Mouse (Mus musculus): ENCODE data around the gene Tigit. TPM values are rescaled to one million over a fixed set of nuclear protein-coding genes. Genes with fewer than 3 reads are reported as not detected.

The Tigit gene
- polyA plus RNA-seq, 1 experiment from 2014 or later: not detected

- Histone ChIP-seq H3K36me3 (ENCODE audit: insufficient read depth, low read length) (0 out of 2 replicates have a peak, but pooled peaks cover 3% of the 10 kb centered on the region), H3K27ac (ENCODE audit: low read length) (no peak overlapping the region), H3K4me1 (ENCODE audit: insufficient read depth, low read length) (peaks cover 7% of the 10 kb centered on the region; the same call in 1 of the 2 replicates), H3K4me2 (replicated peaks; ENCODE audit: low read depth, low read length) (no peak overlapping the region), H3K27me3 (ENCODE audit: insufficient read depth, low read length) (no peaks in the 10 kb centered on the region), H3K4me3 (ENCODE audit: low read length) (no peak overlapping the region), H3K9ac (replicated peaks; ENCODE audit: low read length) (no peak overlapping the region), H3K9me3 (ENCODE audit: low read length) (no peaks in the 10 kb centered on the region)
- WGBS: 85% methylated on average over 2 of the region's 2 CpGs
- no peak for ATAC-seq (ENCODE audit: low FRiP score, low TSS enrichment)
These were observed 38.7 kb downstream of the Tigit start for GRCm38 (mm10) chr16:43625289-43625688.

DNA sequence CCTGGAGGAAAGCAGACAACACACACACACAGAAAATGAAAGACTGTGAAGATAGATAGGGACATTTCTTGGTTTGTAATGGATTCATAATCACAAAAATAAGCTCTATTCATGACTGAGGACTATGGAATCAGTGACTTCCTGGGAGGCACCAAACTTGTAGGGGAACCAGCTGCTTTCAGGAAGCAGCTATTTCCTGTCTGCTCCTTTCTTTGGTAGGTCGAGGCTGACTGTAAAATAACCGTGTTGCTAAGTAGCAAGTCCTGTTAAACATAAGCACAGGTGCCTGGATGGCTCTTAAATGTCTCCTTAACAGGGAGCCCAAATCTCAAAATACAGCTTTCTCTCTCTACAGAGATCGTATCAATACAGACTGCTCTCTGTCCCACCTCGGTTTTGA is 39.1 kb downstream of the Tigit start:
- Histone ChIP-seq H3K4me3 (ENCODE audit: low read length) (no peak overlapping the region), H3K4me1 (ENCODE audit: insufficient read depth, low read length) (peaks cover 11% of the 10 kb centered on the region; the same call in 1 of the 2 replicates), H3K9ac (replicated peaks; ENCODE audit: low read length) (no peak overlapping the region), H3K27ac (ENCODE audit: low read length) (no peak overlapping the region), H3K27me3 (ENCODE audit: insufficient read depth, low read length) (no peaks in the 10 kb centered on the region), H3K9me3 (ENCODE audit: low read length) (no peaks in the 10 kb centered on the region), H3K36me3 (ENCODE audit: insufficient read depth, low read length) (0 out of 2 replicates have a peak, but pooled peaks cover 3% of the 10 kb centered on the region), H3K4me2 (replicated peaks; ENCODE audit: low read depth, low read length) (no peak overlapping the region)
- no peak for ATAC-seq (ENCODE audit: low FRiP score, low TSS enrichment)
- 64% methylated on average over 4 of the region's 4 CpGs for WGBS

DNA sequence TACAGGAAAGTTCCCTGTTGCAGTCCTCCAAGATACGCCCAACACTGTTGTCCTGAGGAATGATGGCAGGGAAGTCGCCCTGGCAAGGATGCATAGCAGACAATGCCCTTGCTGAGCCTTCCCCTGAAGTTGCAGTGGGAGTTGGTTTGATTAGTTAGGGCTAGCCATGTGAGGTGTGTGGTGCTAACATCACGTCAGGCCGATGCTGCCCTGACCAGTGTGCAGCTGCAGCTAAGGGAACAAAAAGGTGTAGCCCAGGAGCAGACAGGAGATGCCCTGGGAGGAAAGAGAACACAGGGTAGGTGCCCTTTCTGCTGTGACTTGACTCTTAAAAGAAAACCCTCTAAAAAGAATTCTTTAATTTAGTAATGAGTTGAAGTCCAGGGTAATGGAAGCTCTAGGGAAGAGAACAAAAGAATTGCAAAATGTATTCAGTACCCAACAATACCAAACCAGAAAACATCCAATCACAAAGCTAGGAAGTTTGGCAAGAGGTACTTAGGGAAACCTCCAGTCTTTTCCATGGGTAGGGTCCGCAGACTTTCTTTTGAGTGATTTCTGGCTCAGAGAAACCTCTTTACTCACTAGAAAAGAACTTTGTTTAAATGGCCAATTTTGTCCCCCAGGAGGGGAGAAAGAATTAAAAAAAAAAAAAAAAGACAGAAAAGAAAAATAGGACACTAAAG is 40.5 kb downstream of the Tigit start:
- no peak for ATAC-seq (ENCODE audit: low FRiP score, low TSS enrichment)
- no peak overlapping the region for H3K9ac ChIP-seq (replicated peaks; ENCODE audit: low read length)
- no peaks in the 10 kb centered on the region for H3K9me3 ChIP-seq (ENCODE audit: low read length)
- no peak overlapping the region for H3K4me2 ChIP-seq (replicated peaks; ENCODE audit: low read depth, low read length)
- peaks cover 11% of the 10 kb centered on the region; the same call in 1 of the 2 replicates for H3K4me1 ChIP-seq (ENCODE audit: insufficient read depth, low read length)
- H3K36me3 ChIP-seq (ENCODE audit: insufficient read depth, low read length): peaks cover 6% of the 10 kb centered on the region; the same call in 1 of the 2 replicates
- H3K27ac ChIP-seq (ENCODE audit: low read length): no peak overlapping the region
- WGBS: 89% methylated on average over 5 of the region's 5 CpGs
- H3K27me3 ChIP-seq (ENCODE audit: insufficient read depth, low read length): no peaks in the 10 kb centered on the region
- no peak overlapping the region for H3K4me3 ChIP-seq (ENCODE audit: low read length)

DNA sequence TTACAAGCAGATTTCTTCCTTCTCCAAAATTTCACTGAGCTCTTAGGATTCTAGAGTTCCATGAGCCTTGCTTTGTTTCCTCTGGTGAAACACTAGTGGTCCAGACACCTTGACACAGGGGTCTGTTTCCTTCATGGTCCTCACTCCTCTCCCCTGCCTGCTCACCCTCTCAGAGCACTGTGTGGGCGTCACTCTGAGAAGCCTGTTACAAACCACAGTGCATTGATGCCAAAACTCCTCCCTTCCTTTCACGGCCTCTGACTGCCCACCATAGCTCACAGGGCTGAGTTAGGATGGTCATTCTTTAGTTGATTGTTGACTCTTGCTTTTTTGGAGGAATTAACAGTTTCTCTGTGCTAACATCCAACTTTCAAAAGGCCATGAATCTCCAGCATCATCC is 43.6 kb downstream of the Tigit start:
- WGBS: 12% methylated on average over 2 of the region's 2 CpGs
- H3K36me3 ChIP-seq (ENCODE audit: insufficient read depth, low read length): peaks cover 9% of the 10 kb centered on the region; the same call in 1 of the 2 replicates
- ATAC-seq (ENCODE audit: low FRiP score, low TSS enrichment): peak; percentile 81
- no peak overlapping the region for H3K4me2 ChIP-seq (replicated peaks; ENCODE audit: low read depth, low read length)
- no peaks in the 10 kb centered on the region for H3K9me3 ChIP-seq (ENCODE audit: low read length)
- H3K27me3 ChIP-seq (ENCODE audit: insufficient read depth, low read length): no peaks in the 10 kb centered on the region
- no peak overlapping the region for H3K9ac ChIP-seq (replicated peaks; ENCODE audit: low read length)
- H3K4me3 ChIP-seq (ENCODE audit: low read length): no peak overlapping the region
- no peak overlapping the region for H3K27ac ChIP-seq (ENCODE audit: low read length)
- H3K4me1 ChIP-seq (ENCODE audit: insufficient read depth, low read length): peaks cover 17% of the 10 kb centered on the region; the same call in 1 of the 2 replicates

DNA sequence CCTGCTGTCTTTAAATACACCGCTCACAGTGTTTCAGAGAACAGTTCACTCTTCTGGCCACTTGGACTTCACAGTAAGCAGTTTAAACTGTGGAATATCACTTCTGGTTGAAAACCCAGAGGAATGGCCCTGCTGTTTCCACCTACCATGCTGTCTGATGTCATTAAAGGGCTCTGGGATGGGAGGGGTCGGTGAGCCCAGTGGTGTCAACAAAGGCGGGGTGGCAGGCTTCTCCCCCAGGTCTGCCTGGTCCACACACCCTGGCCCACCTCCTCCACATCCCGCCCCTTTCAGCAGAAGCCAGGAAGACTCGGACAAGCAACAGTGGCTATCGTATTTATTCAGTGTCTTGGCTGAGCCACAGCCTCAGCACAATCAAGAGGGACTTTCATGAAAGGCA is 44.7 kb downstream of the Tigit start:
- Histone ChIP-seq H3K4me3 (ENCODE audit: low read length) (no peak overlapping the region), H3K9me3 (ENCODE audit: low read length) (no peaks in the 10 kb centered on the region), H3K4me1 (ENCODE audit: insufficient read depth, low read length) (peaks cover 26% of the 10 kb centered on the region), H3K4me2 (replicated peaks; ENCODE audit: low read depth, low read length) (no peak overlapping the region), H3K36me3 (ENCODE audit: insufficient read depth, low read length) (peaks cover 9% of the 10 kb centered on the region; the same call in 1 of the 2 replicates), H3K27ac (ENCODE audit: low read length) (no peak overlapping the region), H3K9ac (replicated peaks; ENCODE audit: low read length) (no peak overlapping the region), H3K27me3 (ENCODE audit: insufficient read depth, low read length) (no peaks in the 10 kb centered on the region)
- ATAC-seq (ENCODE audit: low FRiP score, low TSS enrichment): no peak
- 42% methylated on average over 6 of the region's 6 CpGs for WGBS

DNA sequence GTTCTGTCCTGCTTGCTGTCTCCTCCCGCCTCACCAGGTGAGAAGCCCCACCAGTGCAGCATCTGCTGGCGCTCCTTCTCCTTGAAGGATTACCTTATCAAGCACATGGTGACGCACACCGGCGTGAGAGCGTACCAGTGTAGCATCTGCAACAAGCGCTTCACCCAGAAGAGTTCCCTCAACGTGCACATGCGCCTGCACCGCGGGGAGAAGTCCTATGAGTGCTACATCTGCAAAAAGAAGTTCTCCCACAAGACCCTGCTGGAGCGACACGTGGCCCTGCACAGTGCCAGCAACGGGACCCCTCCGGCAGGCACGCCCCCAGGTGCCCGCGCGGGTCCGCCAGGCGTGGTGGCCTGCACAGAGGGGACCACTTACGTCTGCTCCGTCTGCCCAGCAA is 45.7 kb downstream of the Tigit start:
- no peaks in the 10 kb centered on the region for H3K27me3 ChIP-seq (ENCODE audit: insufficient read depth, low read length)
- H3K4me3 ChIP-seq (ENCODE audit: low read length): no peak overlapping the region
- no peak overlapping the region for H3K27ac ChIP-seq (ENCODE audit: low read length)
- no peak for ATAC-seq (ENCODE audit: low FRiP score, low TSS enrichment)
- H3K4me2 ChIP-seq (replicated peaks; ENCODE audit: low read depth, low read length): no peak overlapping the region
- peaks cover 27% of the 10 kb centered on the region for H3K4me1 ChIP-seq (ENCODE audit: insufficient read depth, low read length)
- H3K9me3 ChIP-seq (ENCODE audit: low read length): no peaks in the 10 kb centered on the region
- WGBS: 88% methylated on average over 23 of the region's 23 CpGs
- H3K36me3 ChIP-seq (ENCODE audit: insufficient read depth, low read length): peaks cover 9% of the 10 kb centered on the region; the same call in 1 of the 2 replicates
- no peak overlapping the region for H3K9ac ChIP-seq (replicated peaks; ENCODE audit: low read length)

- whole genome bisulfite sequencing: 88% methylated on average over 6 of the region's 6 CpGs
- no peaks in the 10 kb centered on the region for H3K9me3 ChIP-seq (ENCODE audit: low read length)
These were observed 46.6 kb downstream of the Tigit start for GRCm38 (mm10) chr16:43617346-43617745.

GRCm38 (mm10) chr16:43616348-43616747 is 47.6 kb downstream of the Tigit start:
- Histone ChIP-seq H3K4me2 (replicated peaks; ENCODE audit: low read depth, low read length) (no peak overlapping the region), H3K27ac (ENCODE audit: low read length) (no peak overlapping the region), H3K9ac (replicated peaks; ENCODE audit: low read length) (no peak overlapping the region), H3K4me1 (ENCODE audit: insufficient read depth, low read length) (peaks cover 26% of the 10 kb centered on the region), H3K27me3 (ENCODE audit: insufficient read depth, low read length) (no peaks in the 10 kb centered on the region), H3K4me3 (ENCODE audit: low read length) (no peak overlapping the region), H3K36me3 (ENCODE audit: insufficient read depth, low read length) (peaks cover 9% of the 10 kb centered on the region; the same call in 1 of the 2 replicates), H3K9me3 (ENCODE audit: low read length) (no peaks in the 10 kb centered on the region)
- ATAC-seq (ENCODE audit: low FRiP score, low TSS enrichment): no peak
- WGBS: 49% methylated on average over 4 of the region's 4 CpGs

More at GRCm38 (mm10) chr16:43617346-43617745, 46.6 kb downstream of the Tigit start:
- Histone ChIP-seq H3K4me1 (ENCODE audit: insufficient read depth, low read length) (peaks cover 27% of the 10 kb centered on the region), H3K9ac (replicated peaks; ENCODE audit: low read length) (no peak overlapping the region), H3K4me3 (ENCODE audit: low read length) (no peak overlapping the region), H3K27ac (ENCODE audit: low read length) (no peak overlapping the region), H3K36me3 (ENCODE audit: insufficient read depth, low read length) (peaks cover 9% of the 10 kb centered on the region; the same call in 1 of the 2 replicates), H3K27me3 (ENCODE audit: insufficient read depth, low read length) (no peaks in the 10 kb centered on the region), H3K4me2 (replicated peaks; ENCODE audit: low read depth, low read length) (no peak overlapping the region)
- ATAC-seq (ENCODE audit: low FRiP score, low TSS enrichment): no peak

DNA sequence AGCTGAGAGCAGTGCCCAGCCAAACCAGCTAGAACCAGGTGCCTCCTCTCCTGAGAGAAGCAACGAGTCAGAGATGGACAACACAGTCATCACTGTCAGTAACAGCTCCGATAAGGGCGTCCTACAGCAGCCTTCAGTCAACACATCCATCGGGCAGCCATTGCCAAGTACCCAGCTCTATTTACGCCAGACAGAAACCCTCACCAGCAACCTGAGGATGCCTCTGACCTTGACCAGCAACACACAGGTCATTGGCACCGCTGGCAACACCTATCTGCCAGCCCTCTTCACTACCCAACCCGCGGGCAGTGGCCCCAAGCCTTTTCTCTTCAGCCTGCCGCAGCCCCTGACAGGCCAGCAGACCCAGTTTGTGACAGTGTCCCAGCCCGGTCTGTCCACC is 53.6 kb downstream of the Tigit start:
- no peak for ATAC-seq (ENCODE audit: low FRiP score, low TSS enrichment)
- Histone ChIP-seq H3K9me3 (ENCODE audit: low read length) (0 out of 2 replicates have a peak, but pooled peaks cover 6% of the 10 kb centered on the region), H3K36me3 (ENCODE audit: insufficient read depth, low read length) (peaks cover 12% of the 10 kb centered on the region), H3K4me1 (ENCODE audit: insufficient read depth, low read length) (peaks cover 10% of the 10 kb centered on the region), H3K27me3 (ENCODE audit: insufficient read depth, low read length) (no peaks in the 10 kb centered on the region), H3K27ac (ENCODE audit: low read length) (no peak overlapping the region), H3K4me3 (ENCODE audit: low read length) (no peak overlapping the region), H3K9ac (replicated peaks; ENCODE audit: low read length) (no peak overlapping the region), H3K4me2 (replicated peaks; ENCODE audit: low read depth, low read length) (no peak overlapping the region)
- WGBS: 93% methylated on average over 10 of the region's 10 CpGs

DNA sequence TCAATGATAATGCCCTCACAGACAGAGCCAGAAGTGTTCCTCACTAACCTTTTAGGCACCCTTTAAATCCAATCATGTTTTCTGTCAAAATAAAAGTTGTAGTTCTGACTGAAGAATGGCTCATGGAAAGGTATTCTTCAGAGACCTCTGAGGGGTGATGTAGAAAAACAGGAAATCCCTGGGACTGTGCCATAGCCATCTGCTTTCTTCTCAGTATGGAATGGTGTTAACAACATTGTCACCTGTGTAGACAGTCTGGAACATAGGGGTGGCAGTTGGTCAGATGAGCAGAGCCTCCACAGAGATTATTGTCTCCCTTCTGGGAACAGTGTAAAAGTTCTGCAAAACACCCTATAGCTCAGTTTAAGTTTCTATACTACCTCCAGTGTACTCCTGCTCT is 55.9 kb downstream of the Tigit start:
- H3K9me3 ChIP-seq (ENCODE audit: low read length): 0 out of 2 replicates have a peak, but pooled peaks cover 6% of the 10 kb centered on the region
- no peaks in the 10 kb centered on the region for H3K27me3 ChIP-seq (ENCODE audit: insufficient read depth, low read length)
- peaks cover 12% of the 10 kb centered on the region for H3K36me3 ChIP-seq (ENCODE audit: insufficient read depth, low read length)
- H3K9ac ChIP-seq (replicated peaks; ENCODE audit: low read length): no peak overlapping the region
- H3K4me1 ChIP-seq (ENCODE audit: insufficient read depth, low read length): 0 out of 2 replicates have a peak, but pooled peaks cover 4% of the 10 kb centered on the region
- ATAC-seq (ENCODE audit: low FRiP score, low TSS enrichment): no peak
- H3K4me3 ChIP-seq (ENCODE audit: low read length): no peak overlapping the region
- H3K4me2 ChIP-seq (replicated peaks; ENCODE audit: low read depth, low read length): no peak overlapping the region
- H3K27ac ChIP-seq (ENCODE audit: low read length): no peak overlapping the region

Measured in kidney, embryonic 16.5 days (tissue).